Mouse (Mus musculus): Measurements from ENCODE around the gene Cwc27.

The Cwc27 gene

GRCm38 (mm10) chr13:104645778-104646425, 171.0 kb downstream of the Cwc27 start:
- no peak for DNase-seq (ENCODE audit: low read depth, low spot score)

GRCm38 (mm10) chr13:104644185-104644584, 172.8 kb downstream of the Cwc27 start:
- DNase-seq (ENCODE audit: low read depth, low spot score): no peak

GRCm38 (mm10) chr13:104640694-104641454, 176.1 kb downstream of the Cwc27 start:
- no peak for DNase-seq (ENCODE audit: low read depth, low spot score)

- no peak for DNase-seq (ENCODE audit: low read depth, low spot score)
These were observed 178.0 kb downstream of the Cwc27 start for GRCm38 (mm10) chr13:104638988-104639387.

GRCm38 (mm10) chr13:104635965-104636462, 180.9 kb downstream of the Cwc27 start:
- no peak for DNase-seq (ENCODE audit: low read depth, low spot score)

- DNase-seq (ENCODE audit: low read depth, low spot score): no peak
These were observed 182.2 kb downstream of the Cwc27 start for GRCm38 (mm10) chr13:104634708-104635107.

- DNase-seq (ENCODE audit: low read depth, low spot score): no peak
These were observed 184.3 kb downstream of the Cwc27 start for GRCm38 (mm10) chr13:104632427-104633167.

GRCm38 (mm10) chr13:104631621-104632205, 185.2 kb downstream of the Cwc27 start:
- no peak for DNase-seq (ENCODE audit: low read depth, low spot score)

GRCm38 (mm10) chr13:104630808-104631207, 186.1 kb downstream of the Cwc27 start:
- no peak for DNase-seq (ENCODE audit: low read depth, low spot score)

- DNase-seq (ENCODE audit: low read depth, low spot score): no peak
These were observed 187.3 kb downstream of the Cwc27 start for GRCm38 (mm10) chr13:104629621-104630020.

- no peak for DNase-seq (ENCODE audit: low read depth, low spot score)
These were observed 188.9 kb downstream of the Cwc27 start for GRCm38 (mm10) chr13:104628019-104628418.

GRCm38 (mm10) chr13:104627169-104627909, 189.6 kb downstream of the Cwc27 start:
- DNase-seq (ENCODE audit: low read depth, low spot score): no peak

- DNase-seq (ENCODE audit: low read depth, low spot score): no peak
These were observed 193.6 kb downstream of the Cwc27 start for GRCm38 (mm10) chr13:104623130-104623891.

- no peak for DNase-seq (ENCODE audit: low read depth, low spot score)
These were observed 194.7 kb downstream of the Cwc27 start for GRCm38 (mm10) chr13:104622102-104622743.

GRCm38 (mm10) chr13:104620423-104620822, 196.5 kb downstream of the Cwc27 start:
- no peak for DNase-seq (ENCODE audit: low read depth, low spot score)

- DNase-seq (ENCODE audit: low read depth, low spot score): peak; percentile 75
These were observed 197.2 kb downstream of the Cwc27 start for GRCm38 (mm10) chr13:104619503-104620288.

GRCm38 (mm10) chr13:104617201-104617600, 199.7 kb downstream of the Cwc27 start:
- DNase-seq (ENCODE audit: low read depth, low spot score): no peak

- no peak for DNase-seq (ENCODE audit: low read depth, low spot score)
These were observed 200.7 kb downstream of the Cwc27 start for GRCm38 (mm10) chr13:104615999-104616810.

Data from telencephalon, adult 2 months (tissue).